Mouse (Mus musculus) hindbrain, embryonic 10.5 days (tissue): ENCODE results near the gene Chmp5. TPM values are rescaled to one million over a fixed set of nuclear protein-coding genes. Genes with fewer than 3 reads are reported as not detected.
A peak's percentile ranks its signal among the peaks of the same experiment; 100 is the strongest.

ENCODE experiments used
- DNase-seq: peaks from one replicate; pipeline ENCODE4 v3.0.0-alpha.2; 2017; ENCODE audit warnings: low spot score
- H3K27ac ChIP-seq: fragments of 300-500 bp; sonication (generic); 2 replicates; pipeline ENCODE4 v1.5.1; 2016; ENCODE audit warnings: mild to moderate bottlenecking, moderate library complexity
- H3K27me3 ChIP-seq: fragments of 300-500 bp; sonication (generic); 2 replicates; pipeline ENCODE4 v1.6.1; 2016; ENCODE audit warnings: mild to moderate bottlenecking; ENCODE audit not compliant: poor library complexity, insufficient read depth, severe bottlenecking
- H3K36me3 ChIP-seq: fragments of 300-500 bp; sonication (generic); 2 replicates; pipeline ENCODE4 v1.6.1; 2016; ENCODE audit warnings: mild to moderate bottlenecking, moderate library complexity
- H3K4me1 ChIP-seq: fragments of 300-500 bp; sonication (generic); replicated peaks from 2 replicates; pipeline ENCODE4 v1.6.1; 2016; ENCODE audit warnings: mild to moderate bottlenecking
- H3K4me3 ChIP-seq: fragments of 300-500 bp; sonication (generic); 2 replicates; pipeline ENCODE4 v1.5.1; 2016; ENCODE audit warnings: mild to moderate bottlenecking, moderate library complexity
- H3K9me3 ChIP-seq: fragments of 300-500 bp; sonication (generic); 2 replicates; pipeline ENCODE4 v1.6.1; 2016; ENCODE audit warnings: mild to moderate bottlenecking, moderate library complexity
- WGBS: fragments of 180-500 bp; shearing (Covaris S2); methylation state at CpG from one replicate; pipeline ENCODE4 v1.1.7; 2016; 5-methylcytosine and 5-hydroxymethylcytosine counted together
- polyA plus RNA-seq: library from polyadenylated mRNA; unstranded; fragments of >200 nt; fragmentation: Nextera tagmentation; extraction: Ambion mirVana; gene quantifications from 2 replicates; pipeline ENCODE4 v1.2.1, GENCODE M21; 2016

Chmp5 gene
- polyA plus RNA-seq: 114 and 126 TPM in 2 replicates

DNA sequence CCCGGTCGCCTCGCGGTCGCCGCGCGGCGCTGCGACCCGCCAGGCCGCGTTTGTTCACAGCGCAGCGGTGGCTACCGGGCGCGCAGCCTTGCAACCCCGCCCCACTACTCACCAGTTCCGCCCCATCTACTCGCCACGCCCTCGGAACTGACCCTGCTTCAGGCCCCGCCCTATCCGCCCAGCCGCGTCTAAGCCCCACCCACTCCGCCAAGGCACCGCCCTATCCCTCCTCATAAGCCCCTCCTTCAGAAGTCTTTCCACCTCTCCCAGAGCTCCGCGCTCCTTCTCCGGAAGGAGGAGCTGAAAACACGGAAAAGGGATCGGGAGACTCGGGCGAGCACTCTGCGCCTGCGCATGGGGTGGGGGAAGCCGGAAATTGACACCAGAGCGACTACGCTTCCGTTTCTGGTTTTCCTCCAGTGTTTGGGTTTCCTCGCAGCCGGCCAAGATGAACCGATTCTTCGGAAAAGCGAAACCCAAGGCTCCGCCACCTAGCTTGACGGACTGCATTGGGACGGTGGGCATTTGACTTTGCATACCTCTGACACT lies at the start of gene Chmp5, which contains the start of gene Bag1:
Gene Chmp5 (plus strand): TSS at position 248 of the 549 bp plus-strand sequence.
Gene Bag1 (minus strand): TSS at position 135 of the 549 bp plus-strand sequence.
- Histone ChIP-seq H3K27me3 (no peaks in the 10 kb centered on the region), H3K36me3 (peaks cover 65% of the 10 kb centered on the region), H3K27ac (peak within 1 kb of the TSS; percentile 93), H3K4me3 (peak within 1 kb of the TSS; percentile 81), H3K9me3 (no peaks in the 10 kb centered on the region), H3K4me1 (peaks cover 21% of the 10 kb centered on the region)
- peak; percentile 100 for DNase-seq
- WGBS: under 1% methylated on average over 50 of the region's 50 CpGs

DNA sequence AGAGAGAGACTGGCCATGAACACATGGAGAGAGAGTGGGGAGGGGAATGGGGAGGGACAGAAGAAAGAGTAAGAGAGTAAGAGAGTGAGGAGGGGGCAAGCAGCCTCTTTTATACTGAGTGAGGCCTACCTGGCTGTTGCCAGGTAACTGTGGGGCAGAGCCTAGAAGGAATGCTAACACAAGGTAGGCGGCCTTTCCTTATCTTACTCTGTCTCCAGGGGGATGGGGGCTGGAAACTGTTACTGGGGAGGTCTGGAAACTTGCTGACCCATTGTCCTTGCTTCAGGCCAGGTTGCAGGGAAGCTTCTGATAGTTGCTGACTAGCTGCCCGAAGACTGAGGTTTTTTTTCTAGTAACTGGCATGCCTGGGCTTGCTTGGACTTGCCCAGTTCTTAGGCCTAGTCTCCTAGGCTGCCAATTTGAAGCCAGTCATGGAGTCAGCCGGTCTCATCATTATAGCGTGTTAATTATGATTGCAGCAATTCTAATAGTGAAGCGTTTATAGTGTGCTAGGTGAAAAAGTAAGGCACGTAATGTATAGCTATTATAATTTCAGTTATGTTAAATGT lies 49.6 kb upstream of the Chmp5 start:
- Histone ChIP-seq H3K4me1 (no peaks in the 10 kb centered on the region), H3K27ac (no peak overlapping the region), H3K36me3 (no peaks in the 10 kb centered on the region), H3K9me3 (no peaks in the 10 kb centered on the region), H3K4me3 (no peak overlapping the region), H3K27me3 (no peaks in the 10 kb centered on the region)
- 81% methylated on average over 6 of the region's 6 CpGs for WGBS
- DNase-seq: no peak

DNA sequence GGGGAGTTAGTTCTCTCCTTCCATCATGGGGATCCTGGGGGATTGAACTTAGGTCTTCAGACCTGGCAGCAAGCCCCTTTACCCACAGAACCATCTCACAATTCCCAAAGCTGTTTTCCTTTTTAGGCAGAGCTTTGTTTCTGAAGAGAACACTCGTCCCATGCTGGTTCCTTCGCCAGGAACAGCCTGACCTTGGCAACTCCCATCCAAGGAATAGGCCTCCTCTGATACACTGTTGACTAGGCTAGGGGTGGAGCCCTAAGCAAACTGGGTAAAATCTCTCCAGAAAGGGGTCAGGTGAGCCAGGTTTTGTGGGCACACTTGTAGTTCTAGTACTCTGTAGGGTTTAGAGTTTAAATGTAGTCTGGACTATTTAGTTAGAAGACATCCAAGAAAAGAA lies 48.9 kb upstream of the Chmp5 start:
- no peaks in the 10 kb centered on the region for H3K27me3 ChIP-seq
- 68% methylated on average over 2 of the region's 2 CpGs for WGBS
- no peak for DNase-seq
- no peak overlapping the region for H3K27ac ChIP-seq
- no peaks in the 10 kb centered on the region for H3K36me3 ChIP-seq
- H3K9me3 ChIP-seq: no peaks in the 10 kb centered on the region
- H3K4me1 ChIP-seq: no peaks in the 10 kb centered on the region
- no peak overlapping the region for H3K4me3 ChIP-seq

DNA sequence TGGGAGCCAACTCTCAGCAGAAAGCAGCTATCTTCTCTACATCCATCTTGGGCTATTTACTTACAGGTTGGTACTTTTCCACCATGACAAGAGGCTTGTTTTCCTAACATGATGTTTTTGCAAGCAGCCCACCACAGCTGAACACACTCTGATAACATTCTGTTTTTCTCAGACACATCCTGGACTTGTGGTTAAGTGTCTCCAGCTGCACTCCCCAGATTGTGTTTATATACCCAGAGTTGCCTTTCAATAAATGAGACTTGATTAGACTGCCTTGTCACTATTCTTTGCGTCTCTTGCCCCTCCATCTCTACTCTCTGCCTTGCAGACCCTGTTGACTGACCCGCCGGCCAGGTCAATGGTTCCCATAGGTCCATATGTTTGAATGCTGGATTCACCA lies 48.1 kb upstream of the Chmp5 start:
- DNase-seq: no peak
- H3K9me3 ChIP-seq: no peaks in the 10 kb centered on the region
- no peaks in the 10 kb centered on the region for H3K27me3 ChIP-seq
- WGBS: 95% methylated on average over 3 of the region's 3 CpGs
- no peak overlapping the region for H3K27ac ChIP-seq
- H3K4me3 ChIP-seq: no peak overlapping the region
- H3K4me1 ChIP-seq: no peaks in the 10 kb centered on the region
- H3K36me3 ChIP-seq: no peaks in the 10 kb centered on the region

DNA sequence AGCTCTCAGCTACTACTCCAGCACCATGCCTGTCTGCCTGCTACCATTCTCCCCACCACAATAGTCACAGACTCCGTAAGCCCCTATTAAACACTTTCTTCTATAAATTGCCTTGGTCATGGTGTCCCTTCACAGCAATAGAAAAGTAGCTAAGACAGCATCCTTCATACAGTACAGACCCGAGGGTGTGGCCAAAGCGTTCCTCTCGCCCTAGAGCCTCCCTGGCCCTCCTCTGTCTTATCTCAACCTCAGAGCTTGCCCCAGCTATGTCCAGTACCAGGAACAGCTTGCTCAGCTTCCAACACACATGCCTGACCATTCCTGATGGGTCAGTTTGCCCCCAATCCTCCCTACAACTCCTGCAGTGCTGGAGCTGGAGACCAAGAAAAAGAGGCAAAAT lies 47.6 kb upstream of the Chmp5 start:
- no peaks in the 10 kb centered on the region for H3K27me3 ChIP-seq
- no peak for DNase-seq
- H3K9me3 ChIP-seq: no peaks in the 10 kb centered on the region
- no peaks in the 10 kb centered on the region for H3K4me1 ChIP-seq
- H3K4me3 ChIP-seq: no peak overlapping the region
- no peak overlapping the region for H3K27ac ChIP-seq
- H3K36me3 ChIP-seq: no peaks in the 10 kb centered on the region
- 92% methylated on average over 4 of the region's 4 CpGs for WGBS

DNA sequence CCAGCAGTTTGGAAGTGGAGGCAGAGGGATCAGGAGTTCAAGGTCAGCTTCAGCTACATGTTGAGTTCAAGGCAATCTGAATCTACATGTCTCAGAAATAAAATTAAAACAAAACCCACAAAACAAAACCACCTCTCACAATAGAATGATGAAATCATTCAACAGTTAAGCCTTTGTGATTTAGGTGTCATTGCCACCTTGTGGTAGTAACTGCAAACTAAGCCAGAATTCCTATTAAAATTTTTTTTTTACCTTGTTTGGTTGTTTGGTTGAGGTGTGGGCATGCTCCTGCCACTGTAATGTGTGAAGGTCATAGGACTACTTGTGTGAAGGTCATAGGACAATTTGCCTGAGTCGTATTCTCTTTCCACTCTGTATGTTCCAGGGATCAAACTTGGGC lies 41.9 kb upstream of the Chmp5 start:
- no peak for DNase-seq
- Histone ChIP-seq H3K36me3 (no peaks in the 10 kb centered on the region), H3K9me3 (no peaks in the 10 kb centered on the region), H3K27ac (no peak overlapping the region), H3K4me3 (no peak overlapping the region), H3K27me3 (no peaks in the 10 kb centered on the region), H3K4me1 (peaks cover 5% of the 10 kb centered on the region; the same call in 1 of the 2 replicates)
- WGBS: 52% methylated on average over 1 of the region's 1 CpGs

DNA sequence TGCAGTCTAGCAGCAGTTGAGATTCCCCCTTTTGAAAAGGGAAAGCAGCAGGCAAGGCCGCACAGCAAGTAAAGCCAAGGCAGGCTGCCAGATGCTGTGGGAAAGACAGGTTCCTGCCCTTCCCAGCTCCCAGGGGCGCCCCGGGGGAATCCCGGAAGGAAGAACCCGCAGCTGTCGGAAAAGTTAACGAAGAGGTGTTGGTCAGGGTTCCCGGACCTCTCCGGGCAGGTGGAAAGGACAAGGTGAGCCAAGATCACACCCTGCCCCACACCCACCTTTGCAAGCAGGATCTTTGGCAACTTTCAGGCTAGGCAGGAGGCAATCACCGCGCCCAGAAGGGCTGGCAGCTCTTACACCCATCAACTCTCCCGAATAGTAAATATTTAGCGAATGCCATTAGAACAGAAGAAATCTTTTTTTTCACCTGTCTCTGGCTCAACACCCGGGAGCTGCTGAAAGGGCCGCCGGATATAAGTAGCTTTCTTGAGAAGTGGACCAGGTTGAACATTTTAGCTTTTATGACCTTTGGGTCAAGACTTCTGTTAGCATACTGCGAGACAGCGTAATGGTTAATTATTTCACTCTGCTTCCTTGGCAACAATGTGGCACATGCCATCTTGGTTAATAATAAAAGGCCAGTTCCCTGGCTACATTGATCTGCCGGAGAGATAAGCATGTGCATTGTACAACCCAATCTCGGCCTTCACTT lies 39.8 kb upstream of the Chmp5 start:
- no peak overlapping the region for H3K4me3 ChIP-seq
- 58% methylated on average over 20 of the region's 20 CpGs for WGBS
- H3K27ac ChIP-seq: no peak overlapping the region
- no peaks in the 10 kb centered on the region for H3K9me3 ChIP-seq
- peaks cover 5% of the 10 kb centered on the region; the same call in 1 of the 2 replicates for H3K4me1 ChIP-seq
- H3K27me3 ChIP-seq: no peaks in the 10 kb centered on the region
- H3K36me3 ChIP-seq: no peaks in the 10 kb centered on the region
- no peak for DNase-seq

DNA sequence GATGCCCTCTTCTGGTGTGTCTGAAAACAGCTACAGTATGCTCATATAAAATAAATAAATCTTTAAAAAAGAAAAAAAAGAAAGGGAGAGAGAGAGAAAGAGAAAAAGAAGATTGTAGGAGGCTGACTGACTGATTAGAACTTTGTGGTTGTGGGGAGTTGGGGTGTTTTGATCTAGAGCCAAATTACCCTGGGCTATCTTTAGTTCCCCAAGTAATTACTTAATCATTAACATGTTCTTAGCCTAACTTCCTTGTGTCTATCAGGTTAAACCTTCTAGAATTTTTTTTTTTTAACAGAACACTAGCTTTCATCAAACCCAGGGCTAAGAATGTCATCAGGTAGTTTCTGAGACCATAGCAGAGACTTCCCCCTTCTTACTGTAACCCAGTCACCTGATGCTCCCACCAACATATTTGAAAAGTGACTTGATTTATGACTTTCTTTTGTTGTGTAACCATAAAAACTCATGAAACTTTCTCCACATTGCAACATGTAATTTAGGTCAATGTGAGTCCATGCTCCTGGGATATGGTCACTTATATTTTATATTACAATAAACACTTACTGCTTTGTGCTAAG lies 33.8 kb upstream of the Chmp5 start:
- H3K9me3 ChIP-seq: no peaks in the 10 kb centered on the region
- no peaks in the 10 kb centered on the region for H3K36me3 ChIP-seq
- no peak overlapping the region for H3K27ac ChIP-seq
- no peak for DNase-seq
- H3K27me3 ChIP-seq: no peaks in the 10 kb centered on the region
- H3K4me1 ChIP-seq: no peaks in the 10 kb centered on the region
- H3K4me3 ChIP-seq: no peak overlapping the region

DNA sequence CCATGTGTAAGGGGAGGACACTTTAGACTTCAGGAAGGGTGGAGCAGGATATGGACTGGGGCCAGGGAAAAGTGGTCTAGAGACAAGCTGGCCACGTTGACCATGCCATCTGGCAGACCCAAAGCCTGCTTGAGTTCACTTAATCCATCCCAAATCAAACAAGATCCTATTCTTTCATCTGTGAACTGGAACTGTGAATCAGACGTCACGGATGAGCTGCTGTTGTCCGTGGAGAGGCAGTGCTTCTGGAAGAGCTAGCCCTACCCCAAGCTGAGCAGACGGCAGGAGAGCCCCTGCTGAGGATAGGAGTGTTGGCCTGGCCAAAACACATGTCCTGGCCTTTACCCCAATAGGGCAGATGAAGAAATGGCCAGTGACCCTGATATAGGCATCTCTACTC lies 32.3 kb upstream of the Chmp5 start:
- no peaks in the 10 kb centered on the region for H3K4me1 ChIP-seq
- no peaks in the 10 kb centered on the region for H3K27me3 ChIP-seq
- no peak for DNase-seq
- H3K9me3 ChIP-seq: no peaks in the 10 kb centered on the region
- H3K27ac ChIP-seq: no peak overlapping the region
- no peaks in the 10 kb centered on the region for H3K36me3 ChIP-seq
- 66% methylated on average over 5 of the region's 5 CpGs for WGBS
- H3K4me3 ChIP-seq: no peak overlapping the region

DNA sequence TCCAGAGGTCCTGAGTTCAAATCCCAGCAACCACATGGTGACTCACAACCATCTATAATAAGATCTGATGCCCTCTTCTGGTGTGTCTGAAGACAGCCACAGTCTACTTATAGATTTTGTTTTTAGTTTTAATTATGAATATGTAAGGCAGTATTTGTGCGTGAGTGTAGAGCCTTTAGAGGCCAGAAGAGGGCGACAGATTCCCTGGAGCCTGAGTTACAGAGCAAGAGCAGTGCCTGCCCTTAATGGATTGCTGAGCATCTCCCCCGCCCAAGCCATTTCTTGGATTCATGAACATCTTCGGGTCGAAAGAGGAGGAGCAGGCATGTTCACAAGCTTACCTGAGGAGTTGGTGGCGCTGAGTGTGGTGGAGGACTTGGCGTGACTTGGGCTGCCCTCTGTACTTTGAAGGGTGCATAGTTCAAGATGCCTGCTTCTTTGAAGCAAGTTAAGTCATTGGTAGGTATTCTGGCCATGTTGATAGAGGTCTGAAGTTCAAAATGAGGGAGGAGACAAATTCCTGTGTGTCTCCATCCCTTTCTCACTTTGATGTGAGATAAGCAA lies 31.5 kb upstream of the Chmp5 start:
- H3K4me1 ChIP-seq: no peaks in the 10 kb centered on the region
- no peak overlapping the region for H3K27ac ChIP-seq
- DNase-seq: no peak
- no peaks in the 10 kb centered on the region for H3K27me3 ChIP-seq
- no peaks in the 10 kb centered on the region for H3K36me3 ChIP-seq
- H3K4me3 ChIP-seq: no peak overlapping the region
- 92% methylated on average over 7 of the region's 7 CpGs for WGBS
- no peaks in the 10 kb centered on the region for H3K9me3 ChIP-seq

DNA sequence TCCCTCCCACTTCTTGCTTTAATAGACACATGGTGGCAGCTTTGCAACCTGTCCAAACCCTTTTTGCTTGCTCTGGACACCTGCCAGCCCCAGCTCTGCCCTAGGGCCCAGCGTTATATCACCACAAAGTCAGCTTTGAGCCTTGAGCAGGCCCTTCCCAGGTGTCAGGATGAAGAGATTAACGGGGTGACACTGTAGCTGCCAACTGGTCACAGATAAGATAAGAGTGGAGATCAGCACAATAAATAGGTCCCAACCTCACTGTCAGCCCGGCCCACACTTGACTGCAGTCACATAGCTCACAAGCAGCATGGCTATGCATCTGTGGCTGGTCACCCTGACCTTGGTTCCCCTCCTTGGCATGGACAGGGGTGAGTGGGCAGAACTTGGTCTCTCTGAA lies 28.4 kb upstream of the Chmp5 start, which contains the start of gene Spink4:
Gene Spink4 (plus strand): TSS at position 268 of the 400 bp plus-strand sequence.
- Histone ChIP-seq H3K9me3 (no peaks in the 10 kb centered on the region), H3K36me3 (no peaks in the 10 kb centered on the region), H3K4me1 (no peaks in the 10 kb centered on the region), H3K4me3 (no peak within 1 kb of the TSS), H3K27me3 (no peaks in the 10 kb centered on the region), H3K27ac (no peak within 1 kb of the TSS)
- no peak for DNase-seq
- WGBS: 75% methylated on average over 3 of the region's 3 CpGs

DNA sequence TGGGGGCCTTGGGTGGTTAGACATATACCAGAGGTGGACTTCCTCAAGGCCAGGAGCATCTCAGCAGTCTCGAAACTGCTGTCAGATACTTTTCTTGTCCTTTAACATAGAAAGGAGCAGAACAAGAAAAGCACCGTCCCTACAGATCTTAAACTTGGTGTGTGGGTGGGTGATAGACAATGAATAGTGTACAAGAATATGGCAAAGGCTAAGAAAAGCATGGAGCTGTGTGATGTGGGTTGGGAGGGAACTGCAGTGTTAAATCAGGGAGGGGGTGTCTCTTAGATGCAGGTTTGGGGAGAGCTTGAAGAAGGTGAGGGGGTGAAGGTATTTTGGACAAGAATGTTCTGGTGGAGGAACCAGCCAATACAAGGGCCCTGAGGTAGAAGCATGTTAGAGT lies 27.6 kb upstream of the Chmp5 start:
- no peaks in the 10 kb centered on the region for H3K4me1 ChIP-seq
- no peak overlapping the region for H3K4me3 ChIP-seq
- WGBS: 79% methylated on average over 2 of the region's 2 CpGs
- H3K9me3 ChIP-seq: no peaks in the 10 kb centered on the region
- no peak for DNase-seq
- no peaks in the 10 kb centered on the region for H3K36me3 ChIP-seq
- no peaks in the 10 kb centered on the region for H3K27me3 ChIP-seq
- no peak overlapping the region for H3K27ac ChIP-seq

DNA sequence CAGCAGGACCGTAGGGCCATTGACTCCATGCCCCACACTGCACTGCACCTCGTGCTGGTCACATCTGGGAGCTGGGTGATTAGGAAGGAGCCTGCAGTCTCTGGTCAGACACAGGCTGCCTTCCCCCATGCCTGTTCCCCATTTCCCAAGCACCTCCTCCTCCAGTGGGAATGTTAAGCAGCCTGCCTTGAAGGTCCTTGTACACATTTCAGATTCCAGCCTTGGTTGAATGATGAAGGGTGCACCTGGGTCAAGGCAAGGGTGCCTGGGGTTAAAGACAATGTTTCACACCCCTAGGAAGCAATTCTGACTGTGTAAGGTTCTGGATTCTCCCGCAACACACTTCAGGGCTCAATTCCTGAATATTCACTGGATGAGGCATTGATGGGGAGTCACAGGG lies 26.9 kb upstream of the Chmp5 start:
- Histone ChIP-seq H3K4me1 (no peaks in the 10 kb centered on the region), H3K27ac (no peak overlapping the region), H3K4me3 (no peak overlapping the region), H3K9me3 (no peaks in the 10 kb centered on the region), H3K36me3 (no peaks in the 10 kb centered on the region), H3K27me3 (no peaks in the 10 kb centered on the region)
- DNase-seq: no peak
- whole genome bisulfite sequencing: 74% methylated on average over 3 of the region's 3 CpGs
